Mouse (Mus musculus): ENCODE measurements around the gene Rundc3a.

DNA sequence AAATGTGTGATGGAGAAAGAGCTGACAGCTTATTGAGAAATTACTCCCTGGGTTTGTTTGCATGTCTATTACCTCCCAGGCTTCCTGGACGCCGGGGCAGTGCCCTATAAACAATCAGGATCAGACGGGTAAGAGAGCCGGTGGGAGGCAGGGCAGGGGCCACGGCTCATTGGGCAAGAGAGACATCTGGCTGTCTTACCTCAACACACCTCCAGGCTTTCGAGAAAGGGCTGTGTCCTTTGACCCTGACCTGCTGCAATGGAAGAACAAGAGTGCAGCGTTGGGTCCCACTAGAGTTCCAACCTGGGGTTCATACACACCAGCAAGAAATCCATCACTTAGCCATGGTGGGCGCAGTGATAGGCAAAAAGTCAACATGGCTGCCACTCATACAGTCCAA, 28.4 kb downstream of the Rundc3a start:
- TF ChIP-seq POLR2AphosphoS2 (IDR thresholded peaks at IDR 0.05; ENCODE audit: insufficient read length, low read depth) (no peak), USF1 (IDR thresholded peaks at IDR 0.05; ENCODE audit: low read depth) (no peak)

Data from myocyte (in vitro differentiated cells).